Mouse (Mus musculus) gastrocnemius, adult 8-10 months (tissue): ENCODE measurements at regions not wholly inside any gene's neighbourhood (a gene's known extent, or its start where the extent isn't known, plus 50 kb on each side); places are given as distances from the start of the nearest gene placed in this dataset.

Experiments used
- DNase-seq, 2 experiments: peaks; one replicate each; pipeline ENCODE4 v3.0.0; 2022; ENCODE audit warnings: low spot score in 2 of 2

- DNase-seq = no peak
Measured at GRCm38 (mm10) chr9:112950056-112950455, 714.3 kb upstream of the Arpp21 start.

- no peak for DNase-seq
Measured at GRCm38 (mm10) chr9:112938781-112939180, 703.0 kb upstream of the Arpp21 start.

GRCm38 (mm10) chr9:112909311-112910101 lies 673.8 kb upstream of the Arpp21 start:
- DNase-seq = no peak

GRCm38 (mm10) chr9:112905955-112906354 lies 670.2 kb upstream of the Arpp21 start:
- no peak for DNase-seq

- DNase-seq = no peak
Measured at GRCm38 (mm10) chr9:112864921-112865320, 629.2 kb upstream of the Arpp21 start.

GRCm38 (mm10) chr9:112861136-112861535 lies 625.4 kb upstream of the Arpp21 start:
- no peak for DNase-seq

GRCm38 (mm10) chr9:112860307-112860893 lies 624.7 kb upstream of the Arpp21 start:
- no peak for DNase-seq

GRCm38 (mm10) chr9:112841473-112841872 lies 605.7 kb upstream of the Arpp21 start:
- no peak for DNase-seq

- no peak for DNase-seq
Measured at GRCm38 (mm10) chr9:112839071-112839793, 603.5 kb upstream of the Arpp21 start.

- DNase-seq = no peak
Measured at GRCm38 (mm10) chr9:112837563-112837962, 601.8 kb upstream of the Arpp21 start.

- DNase-seq = no peak
Measured at GRCm38 (mm10) chr9:112834441-112835245, 598.9 kb upstream of the Arpp21 start.

- DNase-seq = no peak
Measured at GRCm38 (mm10) chr9:112831102-112831501, 595.4 kb upstream of the Arpp21 start.

GRCm38 (mm10) chr9:112828602-112829001 lies 592.9 kb upstream of the Arpp21 start:
- no peak for DNase-seq

- no peak for DNase-seq
Measured at GRCm38 (mm10) chr9:112826592-112826991, 590.9 kb upstream of the Arpp21 start.

- no peak for DNase-seq
Measured at GRCm38 (mm10) chr9:112821940-112822339, 586.2 kb upstream of the Arpp21 start.

- DNase-seq = no peak
Measured at GRCm38 (mm10) chr9:112811946-112812345, 576.2 kb upstream of the Arpp21 start.

- no peak for DNase-seq
Measured at GRCm38 (mm10) chr9:112799583-112800220, 564.0 kb upstream of the Arpp21 start.

- DNase-seq = no peak
Measured at GRCm38 (mm10) chr9:112793537-112793936, 557.8 kb upstream of the Arpp21 start.

- DNase-seq = no peak
Measured at GRCm38 (mm10) chr9:112771981-112772380, 536.2 kb upstream of the Arpp21 start.

GRCm38 (mm10) chr9:112744616-112745015 lies 508.9 kb upstream of the Arpp21 start:
- no peak for DNase-seq
